Mouse (Mus musculus) liver, embryonic 15.5 days (tissue): ENCODE measurements around the gene Syce1l. TPM values are rescaled to one million over a fixed set of nuclear protein-coding genes. Genes with fewer than 3 reads are reported as not detected.

Source experiments
- polyA plus RNA-seq: library from polyadenylated mRNA; unstranded; fragments of >200 nt; fragmentation: Nextera tagmentation; extraction: Ambion mirVana; gene quantifications from 2 replicates; pipeline ENCODE4 v1.2.1, GENCODE M21; 2015

The Syce1l gene
- polyA plus RNA-seq, 1 experiment from 2014 or later: not detected

Other genes starting within 250 kb of the Syce1l start
- 2.3 and 2.7 TPM in 2 replicates for gene Mon1b, start 7.6 kb upstream of the Syce1l start, polyA plus RNA-seq
- gene Adamts18, start 205.5 kb downstream of the Syce1l start, polyA plus RNA-seq: 0.02 and 0.18 TPM in 2 replicates